ENCODE assay signal across 8 mouse cellular contexts in genomic region chr5:124165622-124166570, GRCm38 (mm10). TPM values are rescaled to one million over a fixed set of nuclear protein-coding genes. Genes with fewer than 3 reads are reported as not detected.
A peak's percentile ranks its signal among the peaks of the same experiment; 100 is the strongest.
DNase-seq lines count a peak whose midpoint lies in the region; ATAC-seq and TF ChIP-seq lines count a peak whose summit lies in the region.

No protein-coding gene starts in this region.

- no peak overlapping the region for H3K4me3 ChIP-seq in hindbrain, embryonic 15.5 days
- H3K4me3 ChIP-seq in thymus, adult 2 months (ENCODE audit: control insufficient read depth, insufficient read depth, low read length): no peak overlapping the region

- peaks cover 71% of the 10 kb centered on the region for H3K4me1 ChIP-seq in hindbrain, embryonic 15.5 days (replicated peaks)
- H3K4me1 ChIP-seq in thymus, adult 2 months (replicated peaks; ENCODE audit: control insufficient read depth, insufficient read depth, low read length): peaks cover 56% of the 10 kb centered on the region

- H3K4me2 ChIP-seq in hindbrain, embryonic 15.5 days: no peak overlapping the region

- peak; percentile 61; the same call in 1 of the 2 replicates for ATAC-seq in hindbrain, embryonic 15.5 days (ENCODE audit: low FRiP score, low read depth)
- ATAC-seq in megakaryocyte progenitor cell, adult 5-6 weeks (replicated peaks; ENCODE audit: poor library complexity): peak; percentile 91

- peak; percentile 64 for DNase-seq in cerebellum, adult 9-10 months
- no peak for DNase-seq in cerebellum, adult 11 months
- peak; percentile 46 to 52 for DNase-seq in urinary bladder, postnatal 36 days (ENCODE audit: low spot score in 2 of 2)
- DNase-seq in urinary bladder, postnatal 10 days (ENCODE audit: low spot score): no peak
- DNase-seq in thymus, adult 2 months: peak; percentile 75
- DNase-seq in embryo, embryonic 11 days: no peak

- H3K36me3 ChIP-seq in hindbrain, embryonic 15.5 days: no peaks in the 10 kb centered on the region
- H3K36me3 ChIP-seq in thymus, adult 2 months (ENCODE audit: control insufficient read depth, insufficient read depth, low read length): no peaks in the 10 kb centered on the region

- H3K9ac ChIP-seq in hindbrain, embryonic 15.5 days: no peak overlapping the region

- peak overlapping the region; percentile 41 for H3K27ac ChIP-seq in hindbrain, embryonic 15.5 days (replicated peaks)
- H3K27ac ChIP-seq in thymus, adult 2 months (ENCODE audit: control insufficient read depth, insufficient read depth, low read length): peak overlapping the region; percentile 90

- TF ChIP-seq CTCF in thymus, adult 2 months (IDR thresholded peaks at IDR 0.05; ENCODE audit: borderline replicate concordance, control insufficient read depth, extremely low read depth, insufficient read depth, low read length, poor library complexity): peak; percentile 42; the same call in 1 of the 2 replicates

- H3K27me3 ChIP-seq in hindbrain, embryonic 15.5 days: no peaks in the 10 kb centered on the region
- H3K27me3 ChIP-seq in thymus, adult 2 months (ENCODE audit: control insufficient read depth, insufficient read depth, low read length): no peaks in the 10 kb centered on the region

- 33% methylated on average over 15 of the region's 15 CpGs for WGBS in hindbrain, embryonic 15.5 days
- WGBS in thymus, adult 2 months: 27% methylated on average over 15 of the region's 15 CpGs

- no peak for TF ChIP-seq POLR2A in thymus, adult 2 months (IDR thresholded peaks at IDR 0.05; ENCODE audit: control insufficient read depth, extremely low read depth, insufficient read depth, low read length, poor library complexity)

- no peaks in the 10 kb centered on the region for H3K9me3 ChIP-seq in hindbrain, embryonic 15.5 days

RNA-seq across cellular contexts. Expression of gene Arl6ip4, which starts 50.0 kb away (rescaled TPM):
- 78.4 and 81.6 TPM in 2 replicates for polyA plus RNA-seq in hindbrain, embryonic 15.5 days (2015; fragmentation: Nextera tagmentation; extraction: Ambion mirVana)
- total RNA-seq in megakaryocyte progenitor cell, adult 5-6 weeks (2015): 70.6 and 80.7 TPM in 2 replicates
- 114 and 139 TPM in 2 replicates for total RNA-seq in megakaryocyte progenitor cell, adult 5-6 weeks (2017)
- polyA plus RNA-seq in thymus, adult 2 months (2012; rRNA removed): 50.8 and 53.5 TPM in 2 replicates

RNA-seq across cellular contexts. Expression of gene Ogfod2, which starts 53.8 kb away (rescaled TPM):
- 36.9 and 37.5 TPM in 2 replicates for polyA plus RNA-seq in hindbrain, embryonic 15.5 days (2015; fragmentation: Nextera tagmentation; extraction: Ambion mirVana)
- 2.9 and 3.7 TPM in 2 replicates for total RNA-seq in megakaryocyte progenitor cell, adult 5-6 weeks (2015)
- total RNA-seq in megakaryocyte progenitor cell, adult 5-6 weeks (2017): 11.9 and 13.3 TPM in 2 replicates
- 87.7 and 88.9 TPM in 2 replicates for polyA plus RNA-seq in thymus, adult 2 months (2012; rRNA removed)

Comparison
In these comparisons a context has a peak if more than half of its experiments do, and no peak if none do; other contexts are left out.
1. DNase-seq: peak in cerebellum, adult 9-10 months (single experiment), urinary bladder, postnatal 36 days (2 of 2) and thymus, adult 2 months (single experiment); none in cerebellum, adult 11 months (single experiment), urinary bladder, postnatal 10 days (single experiment) and embryo, embryonic 11 days (single experiment).